Mouse (Mus musculus): ENCODE data around the gene Fhad1.

Gene Fhad1

GRCm38 (mm10) chr4:141860246-141860841 lies 154.5 kb downstream of the Fhad1 start:
- DNase-seq, result no peak

GRCm38 (mm10) chr4:141859351-141859750 lies 155.5 kb downstream of the Fhad1 start:
- DNase-seq, result no peak

- DNase-seq, result no peak
These were observed 156.4 kb downstream of the Fhad1 start for GRCm38 (mm10) chr4:141858501-141858900.

GRCm38 (mm10) chr4:141857422-141857930 lies 157.4 kb downstream of the Fhad1 start:
- peak; percentile 84 for DNase-seq

GRCm38 (mm10) chr4:141853437-141853836 lies 161.4 kb downstream of the Fhad1 start:
- DNase-seq, result peak; percentile 82

GRCm38 (mm10) chr4:141845999-141846398 lies 168.9 kb downstream of the Fhad1 start, which contains the start of gene Ctrc:
Gene Ctrc (minus strand): TSS chr4:141846359.
- DNase-seq, result no peak

Data from retina, postnatal 1 day (tissue).